Mouse (Mus musculus) embryonic facial prominence, embryonic 15.5 days (tissue): ENCODE results near the gene Srsy. TPM values are rescaled to one million over a fixed set of nuclear protein-coding genes. Genes with fewer than 3 reads are reported as not detected.
"Not testable (repeated sequence)": the region's sequence is repeated elsewhere in the genome, so short reads cannot be mapped to it uniquely, and the experiment has no call there.

ENCODE experiments used
- ATAC-seq: fragments of 200-750 bp; cut with Nextera tagmentation; 2 replicates; pipeline ENCODE4 v1.8.0; 2017; ENCODE audit warnings: low read depth, moderate TSS enrichment; ENCODE audit not compliant: insufficient number of reproducible peaks, low FRiP score, low TSS enrichment
- H3K27ac ChIP-seq: fragments of 300-500 bp; sonication (generic); replicated peaks from 2 replicates; pipeline ENCODE4 v1.5.1; 2015; ENCODE audit warnings: mild to moderate bottlenecking, inconsistent platforms
- H3K27me3 ChIP-seq: fragments of 300-500 bp; sonication (generic); 2 replicates; pipeline ENCODE4 v1.6.1; 2015; ENCODE audit warnings: inconsistent platforms
- H3K36me3 ChIP-seq: fragments of 300-500 bp; sonication (generic); 2 replicates; pipeline ENCODE4 v1.6.1; 2015; ENCODE audit warnings: mild to moderate bottlenecking, inconsistent platforms
- H3K4me1 ChIP-seq: fragments of 300-500 bp; sonication (generic); 2 replicates; pipeline ENCODE4 v1.6.1; 2015; ENCODE audit warnings: inconsistent platforms
- H3K4me2 ChIP-seq: fragments of 300-500 bp; sonication (generic); replicated peaks from 2 replicates; pipeline ENCODE4 v1.6.1; 2015; ENCODE audit warnings: mild to moderate bottlenecking, inconsistent platforms
- H3K4me3 ChIP-seq: fragments of 300-500 bp; sonication (generic); replicated peaks from 2 replicates; pipeline ENCODE4 v1.5.1; 2015; ENCODE audit warnings: mild to moderate bottlenecking, inconsistent platforms
- H3K9ac ChIP-seq: fragments of 300-500 bp; sonication (generic); 2 replicates; pipeline ENCODE4 v1.6.1; 2015; ENCODE audit warnings: inconsistent platforms
- H3K9me3 ChIP-seq: fragments of 300-500 bp; sonication (generic); replicated peaks from 2 replicates; pipeline ENCODE4 v1.6.1; 2016; ENCODE audit warnings: inconsistent platforms
- WGBS: fragments of 180-500 bp; shearing (Covaris S2); methylation state at CpG from one replicate; pipeline ENCODE4 v1.1.7; 2015; 5-methylcytosine and 5-hydroxymethylcytosine counted together
- polyA plus RNA-seq: library from polyadenylated mRNA; unstranded; fragments of >200 nt; fragmentation: Nextera tagmentation; extraction: Ambion mirVana; gene quantifications from 2 replicates; pipeline ENCODE4 v1.2.1, GENCODE M21; 2015

Srsy gene
- not detected in 2 replicates for polyA plus RNA-seq

DNA sequence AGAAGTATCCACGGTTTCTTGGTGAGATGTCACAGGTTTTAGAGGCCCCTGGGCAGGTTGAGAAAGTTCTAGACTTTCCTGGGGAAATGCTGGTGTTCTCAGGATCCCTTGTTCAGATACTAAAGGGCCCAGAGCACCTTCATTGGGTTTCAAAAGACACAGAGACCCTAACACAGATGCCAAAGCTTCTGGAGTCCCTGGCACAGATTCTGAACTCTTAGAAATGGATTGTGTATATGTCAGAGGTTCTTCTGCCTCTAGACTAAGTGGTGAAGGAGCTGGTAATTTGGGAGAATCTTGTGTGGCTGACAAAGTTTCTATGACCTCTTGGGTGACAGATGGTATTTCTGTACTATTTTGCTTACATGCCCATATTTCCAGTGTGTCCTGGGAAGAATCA lies at the start of gene Srsy:
Gene Srsy, minus strand, starts transcription at position 101 of the 400 bp plus-strand sequence.
- H3K27ac ChIP-seq, ATAC-seq, H3K9ac ChIP-seq, H3K9me3 ChIP-seq, H3K36me3 ChIP-seq, H3K4me2 ChIP-seq, H3K27me3 ChIP-seq, H3K4me3 ChIP-seq, H3K4me1 ChIP-seq: not testable (repeated sequence)
- no CpG with 5 or more reads among the region's 1 CpGs for WGBS

Other genes starting within 250 kb of the Srsy start
- not detected in 2 replicates for gene Gm21904, start 91.1 kb downstream of the Srsy start, polyA plus RNA-seq
- not detected in 2 replicates for gene Gm20772, start 62.6 kb downstream of the Srsy start, polyA plus RNA-seq
- gene Gm20831, start 62.6 kb downstream of the Srsy start, polyA plus RNA-seq, result not detected in 2 replicates
- gene Gm21764, start 124.5 kb upstream of the Srsy start, polyA plus RNA-seq, result not detected in 2 replicates
- gene Ssty1, start 151.8 kb upstream of the Srsy start, polyA plus RNA-seq, result not detected in 2 replicates